Mouse (Mus musculus): ENCODE data around the gene Foxp4.

Foxp4 gene

DNA sequence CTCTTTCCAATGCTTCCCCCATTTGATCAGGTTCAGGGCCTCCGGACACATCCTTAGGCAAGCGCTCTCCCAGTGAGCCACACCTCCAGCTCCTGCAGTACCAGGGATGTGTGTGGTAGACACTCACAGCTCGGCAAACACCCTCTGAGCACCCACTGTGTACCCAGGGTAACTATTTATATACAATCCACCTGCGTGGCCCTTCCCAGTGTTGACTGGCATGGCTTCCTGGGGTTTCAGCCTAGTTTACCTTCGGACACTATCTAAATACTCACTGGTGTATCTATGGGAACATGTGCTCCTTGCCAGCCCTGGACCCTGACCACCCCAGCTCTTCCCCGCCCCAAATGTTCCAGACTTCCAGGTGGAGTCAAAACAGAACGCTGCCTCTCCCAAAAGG is 34.7 kb downstream of the Foxp4 start:
- DNase-seq (ENCODE audit: low spot score): no peak

DNA sequence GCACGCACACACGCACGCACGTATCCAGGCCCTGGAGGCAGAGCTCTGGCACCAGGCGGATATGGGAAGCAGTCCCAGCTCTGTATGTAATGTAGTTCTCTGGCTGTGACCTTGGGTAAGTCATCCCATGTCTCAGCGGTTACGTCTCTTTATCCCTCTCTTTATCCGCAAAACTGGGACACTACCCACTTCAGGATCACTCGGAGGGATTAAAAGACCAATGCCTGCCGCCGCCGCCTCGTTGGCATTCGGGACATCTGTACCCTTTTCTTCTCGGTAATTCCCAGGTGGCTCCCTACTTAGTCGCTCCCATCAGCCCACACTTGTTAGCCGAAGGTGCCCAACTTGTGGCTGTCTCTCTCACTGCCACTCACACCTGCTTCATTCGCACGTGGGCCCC is 35.2 kb downstream of the Foxp4 start:
- DNase-seq (ENCODE audit: low spot score): no peak

DNA sequence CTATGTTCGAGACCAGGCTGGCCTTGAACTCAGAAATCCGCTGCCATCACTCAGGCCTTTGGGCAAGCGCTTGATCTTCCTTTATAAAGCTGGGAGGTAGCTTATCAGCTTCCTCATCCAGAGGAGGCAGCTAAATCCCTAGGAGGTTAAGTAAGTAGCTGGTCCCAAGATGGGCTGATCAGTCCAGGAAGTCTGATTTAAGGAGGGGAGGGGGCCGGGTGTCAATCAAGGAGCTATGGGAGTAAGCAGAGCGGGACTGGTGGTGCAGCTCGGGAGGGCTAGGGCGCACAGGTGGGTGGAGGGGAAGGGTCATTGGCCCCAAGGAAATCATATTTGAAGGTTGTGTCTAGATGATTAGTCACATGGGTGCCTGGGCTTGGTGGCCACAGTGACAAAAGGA is 35.8 kb downstream of the Foxp4 start:
- DNase-seq (ENCODE audit: low spot score): no peak

DNA sequence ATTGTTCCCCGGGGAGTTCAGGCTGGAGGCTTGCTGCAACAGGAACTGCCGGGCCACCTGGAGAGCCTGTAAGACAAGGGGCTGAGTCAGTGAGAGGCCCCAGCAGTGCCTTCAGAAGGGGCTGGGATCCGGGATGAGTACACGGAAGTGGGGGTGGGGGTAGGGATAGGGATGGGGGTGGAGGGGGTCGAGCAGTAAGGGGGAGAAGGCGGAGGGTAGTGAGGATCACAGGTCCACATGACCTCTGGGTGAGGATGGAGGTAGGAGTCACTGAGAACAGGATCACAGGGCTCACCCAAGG is 36.3 kb downstream of the Foxp4 start:
- no peak for DNase-seq (ENCODE audit: low spot score)

DNA sequence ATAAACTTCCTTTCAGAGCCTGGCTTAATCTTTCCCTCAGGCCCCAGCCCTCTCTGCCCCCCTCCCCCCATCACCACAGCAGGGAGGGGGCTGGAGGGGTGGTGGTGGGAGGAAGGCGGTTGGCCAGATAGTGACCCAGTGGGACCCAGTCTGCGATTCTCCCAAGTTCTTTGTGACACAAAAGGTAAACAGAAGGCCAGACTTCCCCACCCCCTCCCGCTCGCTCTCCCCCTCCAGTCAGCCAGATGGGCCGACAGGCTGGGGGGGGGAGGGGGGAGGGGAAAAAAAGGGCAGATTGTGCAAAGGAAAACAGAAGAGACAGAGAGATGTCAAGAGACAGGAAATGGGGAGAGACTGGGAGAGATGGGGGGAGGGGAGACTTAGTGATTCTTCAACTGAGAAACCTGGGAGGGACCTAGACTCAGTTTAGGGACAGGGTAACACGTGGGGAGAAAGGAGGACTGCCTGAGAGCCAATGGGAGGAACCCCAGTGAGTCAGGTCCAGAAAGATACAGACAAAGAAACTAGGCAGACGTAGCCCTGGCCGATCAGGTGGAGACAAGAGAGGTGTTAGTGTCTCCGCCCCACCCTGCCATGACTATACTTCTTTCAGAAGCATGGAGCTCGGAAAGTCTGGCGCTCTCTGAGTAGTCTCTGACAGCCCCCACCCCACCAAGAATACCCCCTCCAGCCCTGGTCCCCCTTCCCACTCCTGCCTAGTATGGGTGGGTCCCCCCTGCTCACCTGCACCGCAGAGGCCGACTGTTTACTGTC is 36.9 kb downstream of the Foxp4 start:
- no peak for DNase-seq (ENCODE audit: low spot score)

DNA sequence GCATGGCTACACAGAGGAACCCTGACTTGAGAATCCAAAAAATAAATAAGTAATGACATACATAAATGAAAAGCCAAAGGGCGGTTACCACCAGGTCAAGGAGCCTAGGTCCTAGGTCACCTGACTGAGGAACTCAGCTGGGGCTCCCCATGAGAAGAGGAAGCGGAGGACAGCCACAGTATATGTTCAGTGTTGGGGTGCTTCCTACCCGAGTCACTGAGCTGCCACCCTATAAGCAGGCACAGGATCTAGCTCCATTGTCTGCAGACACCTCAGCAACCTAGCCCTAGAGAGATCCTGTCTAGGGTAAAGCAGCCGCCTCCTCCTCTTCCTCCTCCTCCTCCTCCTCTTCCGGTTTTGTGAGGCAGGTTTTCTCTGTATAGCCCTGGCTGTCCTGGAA is 41.3 kb downstream of the Foxp4 start:
- DNase-seq (ENCODE audit: low spot score): no peak

DNA sequence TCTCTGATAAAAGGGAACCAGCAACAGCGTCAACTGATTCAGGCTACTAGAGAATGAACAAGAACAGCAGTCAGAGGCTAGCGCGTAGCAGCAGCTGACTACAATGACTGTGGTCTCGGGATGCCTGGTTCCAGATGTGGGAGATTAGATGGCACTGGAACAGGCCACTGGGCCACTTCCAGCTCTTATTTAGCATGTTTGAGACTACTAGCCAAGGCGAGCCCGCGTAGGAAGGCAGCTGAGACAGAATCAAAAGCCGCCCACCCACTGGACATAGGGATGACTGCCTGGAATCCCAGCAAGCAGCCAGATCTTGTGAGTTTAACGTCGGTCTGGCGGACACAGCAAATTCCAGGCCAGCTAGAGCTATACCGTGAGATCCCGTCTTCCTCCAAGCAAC is 43.1 kb downstream of the Foxp4 start:
- DNase-seq (ENCODE audit: low spot score): no peak

DNA sequence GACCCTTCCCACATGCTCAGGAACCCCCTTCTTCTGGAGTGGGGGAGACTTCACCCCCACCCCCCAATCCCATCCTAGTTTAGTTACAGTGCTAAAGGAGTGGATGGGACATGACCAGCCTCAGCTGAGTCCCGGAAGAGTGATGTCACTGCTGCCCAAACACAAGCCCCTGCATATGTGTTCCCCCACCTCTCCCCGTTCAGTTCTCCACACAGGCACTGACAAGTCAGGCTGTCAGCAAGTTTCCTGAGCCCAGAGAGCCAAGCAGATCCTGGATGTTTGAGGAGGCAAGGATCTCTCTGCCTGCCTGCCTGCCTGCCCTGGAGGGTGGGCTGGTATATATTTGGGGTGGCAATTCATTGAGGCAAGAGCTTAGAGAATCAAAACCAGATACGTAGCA is 45.2 kb downstream of the Foxp4 start:
- DNase-seq (ENCODE audit: low spot score): no peak

DNA sequence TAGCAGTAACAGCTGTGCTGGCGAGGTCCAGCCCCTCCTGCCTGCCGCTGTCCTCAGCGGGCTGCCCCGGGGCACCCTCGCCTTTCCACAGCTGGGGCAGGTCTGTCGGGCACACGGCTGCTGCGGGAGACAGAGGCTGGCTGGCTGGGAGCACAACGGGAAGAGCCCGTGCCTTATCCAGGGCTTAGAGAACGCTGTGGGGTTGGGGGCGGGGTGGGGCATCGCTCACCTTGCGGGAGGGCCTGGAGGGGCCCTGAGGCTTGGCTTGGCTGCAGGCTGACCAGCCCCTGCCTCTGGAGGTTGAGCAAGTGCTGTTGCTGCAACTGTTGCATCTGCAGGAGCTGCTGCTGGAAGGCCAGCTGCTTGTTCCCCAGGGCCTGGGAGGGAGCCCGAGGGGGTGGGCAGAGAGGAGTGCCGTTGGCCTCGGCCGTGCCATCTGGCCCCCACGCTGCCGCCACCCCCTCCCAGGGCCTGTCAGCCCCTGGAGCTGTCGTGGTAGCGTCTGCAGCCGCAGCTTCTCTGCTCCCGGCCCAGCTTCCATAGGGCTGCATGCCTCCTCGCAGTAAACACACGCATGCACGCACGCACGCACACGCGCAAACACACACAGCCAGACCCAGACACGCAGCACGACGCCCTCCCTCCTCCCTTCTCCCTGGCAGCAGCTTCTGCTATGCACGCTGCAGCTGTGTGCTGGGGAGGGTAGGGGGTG is 45.9 kb downstream of the Foxp4 start:
- no peak for DNase-seq (ENCODE audit: low spot score)

DNA sequence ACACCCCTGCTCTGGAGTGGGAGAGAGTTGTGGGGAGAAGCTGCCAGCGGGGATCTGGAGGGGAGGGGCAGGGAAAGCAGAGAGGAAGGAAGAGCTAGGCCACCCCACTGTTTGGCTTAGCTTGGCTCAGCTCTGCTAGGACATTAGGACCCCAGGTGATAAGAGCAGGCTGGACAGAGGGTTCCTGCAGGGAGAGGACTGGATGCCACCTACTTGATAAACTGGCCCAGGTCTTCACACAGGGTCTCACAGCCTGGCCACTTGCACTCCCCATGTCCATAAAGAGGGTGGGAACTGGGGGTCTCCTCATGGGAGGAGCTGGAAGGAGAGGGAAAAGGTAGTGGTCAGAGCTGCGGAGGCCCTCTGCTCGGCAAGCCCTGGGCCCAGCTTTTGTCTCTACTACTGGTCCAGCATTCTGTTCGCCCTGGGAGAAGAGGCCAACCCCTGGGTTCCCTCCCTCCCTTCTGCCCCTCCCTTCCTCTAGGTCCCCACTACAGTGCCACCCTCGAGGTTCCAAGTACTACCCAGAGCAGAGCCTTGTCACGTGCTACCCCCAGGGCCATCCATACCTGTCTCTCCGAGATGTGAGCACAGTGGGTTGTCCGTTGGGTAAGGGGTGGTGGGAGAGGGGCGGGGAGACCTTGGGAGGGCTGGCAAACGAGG is 46.6 kb downstream of the Foxp4 start:
- no peak for DNase-seq (ENCODE audit: low spot score)

DNA sequence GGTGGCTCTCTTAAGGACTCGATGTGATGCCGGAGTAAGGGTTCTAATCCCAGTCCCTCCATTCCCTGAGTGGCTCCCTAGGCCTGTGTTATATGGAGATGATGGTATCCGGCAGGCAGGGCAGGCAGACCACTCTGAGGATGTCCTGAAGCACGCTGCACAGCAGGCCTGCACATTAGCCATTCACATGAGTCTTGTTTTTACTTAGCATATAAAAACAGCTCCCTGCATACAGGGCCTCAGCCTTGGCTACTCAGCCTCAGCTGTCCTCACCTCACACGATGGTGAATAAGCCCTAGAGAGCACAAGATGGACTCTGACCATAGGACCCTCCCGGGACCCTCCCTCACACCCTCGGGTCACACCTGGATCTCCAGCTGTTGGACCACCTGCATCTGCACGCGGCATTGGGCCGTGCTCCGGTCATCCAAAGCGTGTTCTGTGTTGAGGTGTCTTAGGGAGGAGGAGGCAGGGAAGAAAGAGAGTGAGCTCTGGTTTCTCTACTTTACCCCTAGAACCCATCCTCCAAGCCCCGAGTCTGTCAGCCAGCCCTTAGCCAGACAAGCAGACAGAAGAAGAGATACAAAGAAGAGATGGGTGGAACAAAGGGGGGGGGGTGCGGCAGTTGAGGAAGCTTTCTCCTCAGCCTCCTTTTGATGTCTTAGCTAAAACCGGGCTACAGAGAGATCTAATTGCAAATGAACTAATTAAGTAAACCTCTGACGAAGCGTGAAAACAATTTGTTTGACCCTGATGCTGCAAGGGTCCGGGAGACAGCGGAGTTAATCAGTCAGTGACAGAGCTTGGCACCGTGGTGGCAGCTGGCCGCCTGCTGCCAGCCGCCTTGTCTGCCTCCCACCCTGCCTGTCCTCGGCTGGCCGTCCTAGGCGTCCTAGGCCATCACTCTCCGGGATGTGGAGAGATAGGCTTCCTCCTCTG is 47.4 kb downstream of the Foxp4 start:
- DNase-seq (ENCODE audit: low spot score): no peak

DNA sequence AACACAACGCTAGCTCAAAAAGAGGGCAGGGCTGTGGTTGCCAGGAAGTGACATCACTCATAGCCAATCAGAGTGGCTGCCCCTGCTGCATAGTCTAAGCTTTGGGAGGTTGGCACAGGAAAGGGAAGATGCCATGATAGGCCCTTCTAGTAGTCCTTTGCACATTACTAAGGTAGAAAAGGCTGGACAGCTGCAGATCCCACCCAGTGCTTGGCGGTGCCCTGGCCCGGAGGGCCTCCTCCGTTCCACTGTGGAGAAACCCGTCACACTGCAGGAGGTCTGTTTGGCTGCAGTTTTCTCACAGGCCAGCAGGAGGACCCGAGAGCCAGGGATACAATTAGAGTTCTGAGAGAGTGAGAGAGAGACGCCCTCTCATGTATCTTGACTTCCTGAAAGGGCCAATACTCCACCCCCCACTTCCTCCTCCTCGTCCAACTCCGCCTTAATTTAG is 51.1 kb downstream of the Foxp4 start:
- DNase-seq (ENCODE audit: low spot score): peak; percentile 78

DNA sequence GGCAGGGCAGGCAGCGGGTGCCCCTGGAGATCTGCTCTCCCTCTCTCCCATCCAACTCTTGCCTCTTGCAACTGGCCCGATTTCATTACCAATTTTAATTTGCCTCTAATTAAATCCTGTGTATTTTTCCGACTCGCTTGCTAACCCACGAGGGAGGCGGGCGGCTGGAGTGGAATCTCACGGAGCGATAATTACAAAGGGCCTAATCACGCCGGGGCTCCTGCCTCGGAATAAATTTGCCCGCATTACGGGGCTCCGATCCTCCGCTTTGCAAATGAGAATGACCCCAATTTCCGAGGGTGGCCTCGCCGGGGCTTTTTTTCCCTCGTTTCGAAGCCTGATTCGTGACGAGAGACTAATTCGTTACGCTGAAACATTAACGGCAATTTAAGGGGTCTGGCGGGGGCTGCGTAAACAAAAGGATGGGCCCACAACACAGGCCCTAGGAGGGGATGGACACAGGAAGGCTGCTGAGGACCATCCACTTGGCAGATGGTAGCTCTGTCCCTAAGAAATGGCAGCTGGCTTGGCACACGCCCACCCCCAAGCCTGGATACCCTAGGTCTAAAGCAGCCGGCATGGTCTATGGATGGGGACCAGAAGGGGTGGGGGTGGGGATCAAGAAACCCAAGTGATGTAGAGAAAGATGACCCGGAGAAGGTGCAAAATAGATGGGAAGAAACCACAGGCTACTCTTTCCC is 52.0 kb downstream of the Foxp4 start:
- DNase-seq (ENCODE audit: low spot score): no peak

DNA sequence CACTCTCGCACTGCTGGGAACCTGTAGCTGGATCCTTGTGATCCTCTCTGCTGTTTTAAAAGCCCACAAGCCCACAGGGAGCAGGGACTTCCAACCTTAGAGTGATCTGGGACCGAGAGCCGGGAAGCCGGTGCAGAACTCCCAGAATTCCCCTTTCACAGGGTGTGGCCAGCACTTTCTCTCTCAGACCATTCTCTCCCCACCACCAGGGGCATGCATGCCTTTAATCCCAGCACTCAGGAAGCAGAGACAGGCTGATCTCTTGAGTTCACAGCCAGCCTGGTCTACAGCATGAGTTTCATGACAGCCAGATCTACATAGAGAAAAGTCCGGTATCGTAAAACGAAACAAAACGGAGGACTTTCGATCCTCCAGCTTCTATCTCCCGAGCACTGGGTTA is 54.6 kb downstream of the Foxp4 start:
- no peak for DNase-seq (ENCODE audit: low spot score)

DNA sequence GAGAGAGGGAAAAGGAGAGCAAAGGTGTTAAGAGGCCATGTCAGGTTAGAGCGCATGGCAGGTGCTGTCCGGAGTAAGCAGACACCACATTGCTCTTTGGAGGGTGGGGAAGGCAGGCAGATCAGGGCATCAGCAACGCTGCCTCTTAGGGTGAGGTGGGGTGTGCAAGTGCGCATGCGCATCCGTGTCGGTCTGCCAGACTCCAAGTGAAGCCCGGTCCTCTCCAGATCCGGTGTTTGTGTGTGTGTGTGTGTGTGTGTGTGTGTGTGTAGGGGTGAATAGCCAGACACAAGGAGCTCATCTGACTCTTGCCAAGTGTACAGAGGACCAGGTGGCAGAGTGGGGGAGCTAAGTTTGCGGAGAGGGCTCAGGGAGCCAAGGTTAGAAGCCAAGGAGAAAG is 58.4 kb downstream of the Foxp4 start:
- DNase-seq (ENCODE audit: low spot score): no peak

DNA sequence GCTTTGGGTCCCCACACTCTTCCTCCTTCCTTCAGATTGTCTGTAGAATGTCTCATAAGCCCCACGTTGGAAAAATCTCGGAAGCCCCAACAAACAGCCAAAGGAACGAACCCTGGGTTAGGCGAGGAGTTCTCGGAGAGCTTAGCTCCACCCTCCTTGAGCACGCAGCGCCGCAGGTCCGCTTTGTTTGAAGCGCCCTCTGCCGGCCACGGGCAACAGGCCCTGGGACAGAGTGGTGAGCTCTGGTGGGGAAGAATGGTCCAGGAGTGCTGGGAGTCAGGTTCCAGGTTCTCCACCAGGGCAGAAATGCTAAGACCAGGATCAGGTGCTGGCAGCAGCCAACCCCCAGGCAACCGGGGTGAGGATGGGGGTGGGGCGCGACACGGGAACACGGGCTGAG is 59.9 kb downstream of the Foxp4 start:
- peak; percentile 89 for DNase-seq (ENCODE audit: low spot score)

DNA sequence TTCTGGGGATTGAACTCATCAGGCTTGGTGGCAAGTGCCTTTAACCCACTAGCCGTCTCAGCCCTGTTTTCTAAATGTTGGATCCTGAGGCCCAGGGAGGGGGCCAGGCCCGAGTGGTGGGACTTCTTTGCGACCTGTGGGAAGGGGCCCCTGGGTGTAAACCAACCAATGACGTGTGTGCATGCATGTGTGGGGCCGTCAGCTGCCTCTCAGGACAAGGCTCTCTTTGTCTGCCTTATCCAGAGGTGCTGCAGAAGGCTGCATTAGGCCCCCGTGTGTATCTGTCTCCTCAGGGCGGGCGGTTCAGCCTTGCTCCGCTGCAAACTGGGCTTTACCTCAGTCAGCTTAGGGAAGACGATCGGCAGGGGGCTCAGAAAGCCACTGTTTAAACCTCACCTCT is 61.0 kb downstream of the Foxp4 start:
- no peak for DNase-seq (ENCODE audit: low spot score)

DNA sequence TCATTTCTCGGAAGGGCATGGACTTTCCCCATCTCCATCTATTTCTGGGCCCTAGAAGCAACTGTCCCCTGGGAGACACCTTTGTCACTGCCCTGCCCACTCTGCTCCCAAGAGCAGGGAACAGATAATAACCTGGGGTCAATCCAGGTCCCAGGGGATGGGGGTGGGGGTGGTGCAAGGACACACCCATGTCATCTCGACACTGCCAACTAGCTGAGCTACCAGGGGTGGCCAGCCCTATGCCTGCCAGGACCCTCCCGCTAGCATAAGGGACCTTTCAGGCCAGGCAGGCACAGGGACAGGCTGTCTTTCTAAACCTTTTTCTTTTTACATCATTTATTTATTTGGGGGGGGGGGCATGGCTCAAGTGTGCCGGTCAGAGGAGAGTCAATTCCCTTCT is 61.4 kb downstream of the Foxp4 start:
- no peak for DNase-seq (ENCODE audit: low spot score)

DNA sequence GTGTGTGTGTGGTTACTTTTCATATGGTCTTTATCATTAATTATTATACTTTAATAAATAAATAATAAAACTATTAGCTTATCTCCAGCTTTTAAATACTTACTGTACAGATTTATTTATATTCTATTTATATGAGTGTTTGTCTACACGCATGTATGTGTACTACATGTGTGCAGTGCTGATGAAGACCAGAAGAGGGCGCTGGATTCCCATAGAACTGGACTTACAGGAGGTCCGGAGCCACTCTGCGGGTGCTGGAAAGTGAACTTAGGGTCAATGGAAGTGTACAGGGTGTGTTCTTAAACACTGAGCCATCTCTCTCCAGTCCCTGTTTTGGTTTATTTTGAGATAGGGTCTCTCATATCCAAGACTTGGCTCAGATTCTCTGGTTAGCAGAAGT is 68.9 kb downstream of the Foxp4 start:
- DNase-seq (ENCODE audit: low spot score): no peak

DNA sequence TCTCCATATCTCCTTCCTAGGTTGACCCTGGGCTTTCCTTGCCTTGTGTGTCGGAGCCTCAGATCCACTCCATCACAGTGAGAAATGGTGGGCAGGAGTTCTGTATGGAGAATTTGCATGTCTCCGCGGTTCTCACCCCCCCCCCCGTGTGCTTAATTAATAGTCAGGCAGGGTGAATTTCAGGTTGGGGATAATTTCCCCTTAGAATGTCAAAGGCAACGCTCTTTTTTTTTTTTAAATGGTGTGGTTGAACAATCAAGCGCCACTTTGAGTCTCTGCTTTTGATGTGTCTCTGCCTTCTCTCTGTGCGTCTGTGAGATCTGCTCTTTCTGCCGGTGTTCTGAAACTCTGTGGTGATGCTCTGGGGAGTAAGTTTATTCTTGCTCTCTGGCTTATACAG is 69.5 kb downstream of the Foxp4 start:
- no peak for DNase-seq (ENCODE audit: low spot score)

DNA sequence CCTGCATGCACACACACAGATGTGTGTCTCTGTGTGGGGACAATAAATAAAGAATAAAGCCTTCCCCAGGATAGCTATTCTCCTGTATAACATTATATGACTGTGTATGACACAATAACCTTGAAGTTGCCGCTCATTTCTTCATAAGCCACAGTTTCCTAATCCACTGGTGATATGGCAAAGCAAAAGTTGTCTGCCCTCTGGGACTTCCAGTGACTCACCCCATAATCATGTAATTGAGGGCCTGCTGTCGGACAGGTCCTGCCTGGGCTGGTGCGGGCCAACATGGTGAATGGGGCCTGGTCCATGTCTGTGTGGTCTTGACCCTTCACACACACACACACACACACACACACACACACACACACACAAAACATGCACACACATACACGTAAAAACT is 70.7 kb downstream of the Foxp4 start:
- no peak for DNase-seq (ENCODE audit: low spot score)

DNA sequence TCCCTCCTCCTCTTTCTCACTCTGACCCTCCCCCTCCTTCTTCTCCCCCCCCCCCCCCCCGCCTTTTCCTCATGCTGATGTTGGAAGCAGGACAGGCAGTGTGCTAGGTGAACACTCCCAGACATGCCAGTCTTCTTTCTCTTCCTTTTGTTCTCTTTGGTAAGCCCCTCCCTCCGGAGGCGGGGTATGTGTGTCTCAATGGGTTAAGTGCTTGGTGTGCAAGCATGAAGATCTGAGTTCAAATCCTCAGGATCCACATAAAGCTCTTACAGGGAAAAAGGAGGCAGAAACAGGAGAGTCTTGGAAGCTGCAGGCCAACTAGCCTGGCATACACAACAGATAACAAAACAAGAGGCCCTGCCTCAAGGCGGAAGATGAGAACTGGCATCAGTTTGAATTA is 71.1 kb downstream of the Foxp4 start:
- DNase-seq (ENCODE audit: low spot score): no peak
